Mouse (Mus musculus) limb, embryonic 11.5 days (tissue): Measurements from ENCODE around the gene Uqcrfs1. TPM values are rescaled to one million over a fixed set of nuclear protein-coding genes. Genes with fewer than 3 reads are reported as not detected.

Experiments used
- ATAC-seq: fragments of 200-750 bp; cut with Nextera tagmentation; 2 replicates; pipeline ENCODE4 v1.8.0; 2017; ENCODE audit warnings: low read depth; ENCODE audit not compliant: insufficient number of reproducible peaks, low FRiP score, low TSS enrichment
- DNase-seq: peaks from one replicate; pipeline ENCODE4 v3.0.0-alpha.2; 2015; ENCODE audit warnings: low spot score
- H3K27ac ChIP-seq: fragments of 300-500 bp; sonication (generic); replicated peaks from 2 replicates; pipeline ENCODE4 v1.5.1; 2014; ENCODE audit warnings: low read depth, mild to moderate bottlenecking, low read length
- H3K27me3 ChIP-seq: fragments of 300-500 bp; sonication (generic); 2 replicates; pipeline ENCODE4 v1.6.1; 2014; ENCODE audit warnings: mild to moderate bottlenecking, low read length, mixed read lengths; ENCODE audit not compliant: control insufficient read depth, insufficient read depth
- H3K36me3 ChIP-seq: fragments of 300-500 bp; sonication (generic); 2 replicates; pipeline ENCODE4 v1.6.1; 2014; ENCODE audit warnings: mild to moderate bottlenecking, low read length, moderate library complexity, mixed read lengths; ENCODE audit not compliant: control insufficient read depth, insufficient read depth
- H3K4me1 ChIP-seq: fragments of 300-500 bp; sonication (generic); 2 replicates; pipeline ENCODE4 v1.6.1; 2014; ENCODE audit warnings: low read length, mixed read lengths; ENCODE audit not compliant: control insufficient read depth, insufficient read depth
- H3K4me2 ChIP-seq: fragments of 300-500 bp; sonication (generic); 2 replicates; pipeline ENCODE4 v1.6.1; 2014; ENCODE audit warnings: low read depth, mild to moderate bottlenecking, moderate library complexity; ENCODE audit not compliant: severe bottlenecking
- H3K4me3 ChIP-seq: fragments of 300-500 bp; sonication (generic); 2 replicates; pipeline ENCODE4 v1.5.1; 2014; ENCODE audit warnings: low read depth, low read length
- H3K9ac ChIP-seq: fragments of 300-500 bp; sonication (generic); 2 replicates; pipeline ENCODE4 v1.6.1; 2014; ENCODE audit warnings: mild to moderate bottlenecking, low read length
- H3K9me3 ChIP-seq: fragments of 300-500 bp; sonication (generic); 2 replicates; pipeline ENCODE4 v1.6.1; 2016; ENCODE audit warnings: low read length; ENCODE audit not compliant: control insufficient read depth
- WGBS: fragments of 180-500 bp; shearing (Covaris S2); extraction: QIAGEN DNeasy Blood & Tissue Kit; methylation state at CpG from one replicate; pipeline ENCODE4 v1.1.7; 2014; 5-methylcytosine and 5-hydroxymethylcytosine counted together
- polyA plus RNA-seq: library from polyadenylated mRNA; unstranded; fragments of >200 nt; fragmentation: Nextera tagmentation; extraction: Ambion mirVana; gene quantifications from 2 replicates; pipeline ENCODE4 v1.2.1, GENCODE M21; 2014

The Uqcrfs1 gene
- 219 and 235 TPM in 2 replicates for polyA plus RNA-seq

DNA sequence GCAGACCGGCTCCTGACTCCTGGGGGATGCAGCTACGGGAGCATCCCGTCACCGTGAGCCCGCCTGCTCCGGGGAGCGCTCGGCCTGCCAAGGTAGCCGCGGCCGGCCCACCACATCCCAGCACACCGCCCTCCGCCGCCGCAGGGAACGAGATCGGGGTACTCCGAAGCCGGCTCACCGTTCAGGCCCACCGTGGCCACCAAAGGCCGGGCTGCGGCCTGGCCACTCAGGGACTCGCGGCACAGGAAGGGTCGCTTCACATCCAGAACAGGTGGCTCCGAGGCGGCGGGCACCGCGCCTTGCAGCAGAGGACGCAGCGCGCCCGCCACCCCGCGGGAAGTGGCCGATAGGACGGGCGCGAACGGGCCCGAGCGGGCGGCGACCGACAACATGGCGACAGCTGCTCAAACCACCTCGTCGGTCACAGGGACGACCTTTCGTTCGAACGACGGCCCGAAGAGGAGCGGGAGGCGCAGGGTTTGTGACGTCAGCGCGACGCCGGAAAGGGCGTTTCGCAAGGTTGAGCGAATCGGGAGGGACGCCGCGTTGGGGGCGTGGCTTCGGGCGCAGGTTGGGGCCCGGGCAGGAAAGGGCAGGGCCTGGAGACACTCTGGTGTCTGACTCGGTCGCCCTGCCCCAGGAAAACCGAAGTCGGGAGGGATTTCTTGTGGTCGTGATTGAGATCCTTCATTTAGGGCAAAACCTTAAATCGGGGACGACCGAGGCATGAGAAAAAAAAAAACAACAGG is at the start of gene Uqcrfs1:
Gene Uqcrfs1, minus strand, starts transcription at position 507 of the 749 bp plus-strand sequence.
- Histone ChIP-seq H3K4me1 (peaks cover 6% of the 10 kb centered on the region; the same call in 1 of the 2 replicates), H3K27me3 (no peaks in the 10 kb centered on the region), H3K9ac (peak within 1 kb of the TSS; percentile 95), H3K27ac (peak within 1 kb of the TSS; percentile 58; the same call in 1 of the 2 replicates), H3K36me3 (peaks cover 5% of the 10 kb centered on the region), H3K9me3 (no peaks in the 10 kb centered on the region), H3K4me3 (peak within 1 kb of the TSS; percentile 99), H3K4me2 (peak within 1 kb of the TSS; percentile 70)
- peak; percentile 99 for DNase-seq
- WGBS: 0% methylated on average over 82 of the region's 82 CpGs
- peak; percentile 99 for ATAC-seq

DNA sequence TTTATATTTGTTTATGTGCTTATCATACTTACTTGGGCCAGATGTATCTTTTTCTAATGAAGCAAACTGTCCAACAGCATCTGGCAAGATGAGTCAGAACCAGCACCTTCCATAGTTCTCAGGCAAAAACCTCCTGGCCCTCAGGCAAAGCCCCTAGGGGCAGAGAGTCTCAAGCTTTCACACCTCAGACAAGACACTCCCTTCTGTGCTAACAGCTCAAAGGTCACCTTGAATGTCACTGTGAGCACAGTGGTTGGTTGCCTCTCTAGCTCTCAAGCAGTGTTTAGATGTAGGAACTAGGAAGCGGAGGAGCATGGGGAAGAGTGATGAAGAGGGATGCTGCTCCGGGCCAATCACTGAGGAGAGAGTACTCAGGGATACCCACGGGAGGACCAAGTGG is 40.6 kb upstream of the Uqcrfs1 start:
- Histone ChIP-seq H3K4me3 (no peak overlapping the region), H3K9me3 (no peaks in the 10 kb centered on the region), H3K9ac (no peak overlapping the region), H3K4me2 (no peak overlapping the region), H3K36me3 (no peaks in the 10 kb centered on the region), H3K27ac (no peak overlapping the region), H3K27me3 (no peaks in the 10 kb centered on the region), H3K4me1 (no peaks in the 10 kb centered on the region)
- WGBS: 85% methylated on average over 3 of the region's 3 CpGs
- no peak for DNase-seq
- ATAC-seq: no peak

DNA sequence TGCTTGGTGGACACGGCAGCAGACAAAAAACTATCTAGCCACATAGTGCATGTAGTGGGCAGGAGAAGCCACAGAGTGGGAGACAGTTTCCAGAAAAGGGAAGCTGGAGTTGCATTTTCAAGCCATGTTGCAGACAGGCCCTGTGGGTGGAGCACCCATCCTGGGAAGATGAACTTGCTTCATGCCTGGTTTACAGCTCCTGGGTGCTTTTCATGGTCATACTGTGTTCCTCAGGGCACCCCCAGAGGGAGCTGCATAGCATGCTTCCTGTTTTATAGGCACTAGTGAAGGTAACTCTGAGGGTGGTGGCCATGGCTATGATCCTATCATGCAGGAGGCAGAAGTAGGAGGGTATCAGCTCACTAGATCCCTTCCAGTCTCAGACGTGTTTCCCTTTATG is 37.4 kb upstream of the Uqcrfs1 start:
- ATAC-seq (no peak), DNase-seq (no peak)
- H3K27ac ChIP-seq: no peak overlapping the region
- H3K36me3 ChIP-seq: no peaks in the 10 kb centered on the region
- no peaks in the 10 kb centered on the region for H3K4me1 ChIP-seq
- H3K4me3 ChIP-seq: no peak overlapping the region
- no peak overlapping the region for H3K4me2 ChIP-seq
- no peaks in the 10 kb centered on the region for H3K9me3 ChIP-seq
- no peak overlapping the region for H3K9ac ChIP-seq
- no peaks in the 10 kb centered on the region for H3K27me3 ChIP-seq
- 74% methylated on average over 2 of the region's 2 CpGs for WGBS

DNA sequence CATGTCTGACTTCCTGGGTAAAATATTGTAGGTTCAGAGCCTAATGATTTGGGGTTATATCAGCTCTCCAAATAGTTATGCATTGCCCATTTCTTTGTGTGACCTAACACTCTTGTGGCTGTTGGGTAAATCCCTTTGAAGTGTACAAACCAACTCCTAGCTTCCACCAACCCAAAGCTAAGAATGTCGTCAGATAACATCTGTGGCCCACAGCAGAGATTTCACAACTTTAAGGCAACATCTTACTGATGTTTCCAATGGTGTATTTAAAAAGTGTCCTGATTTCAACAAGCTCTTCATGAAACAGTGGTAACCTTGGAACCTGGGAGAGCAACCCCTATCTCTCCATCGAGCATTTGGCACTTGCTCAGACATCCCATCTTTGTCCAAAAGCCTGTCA is 33.6 kb upstream of the Uqcrfs1 start:
- H3K27me3 ChIP-seq: no peaks in the 10 kb centered on the region
- no peak for DNase-seq
- H3K4me2 ChIP-seq: no peak overlapping the region
- no peaks in the 10 kb centered on the region for H3K4me1 ChIP-seq
- 80% methylated on average over 2 of the region's 2 CpGs for WGBS
- no peak overlapping the region for H3K9ac ChIP-seq
- no peak overlapping the region for H3K27ac ChIP-seq
- H3K36me3 ChIP-seq: no peaks in the 10 kb centered on the region
- H3K4me3 ChIP-seq: no peak overlapping the region
- no peaks in the 10 kb centered on the region for H3K9me3 ChIP-seq
- no peak for ATAC-seq

DNA sequence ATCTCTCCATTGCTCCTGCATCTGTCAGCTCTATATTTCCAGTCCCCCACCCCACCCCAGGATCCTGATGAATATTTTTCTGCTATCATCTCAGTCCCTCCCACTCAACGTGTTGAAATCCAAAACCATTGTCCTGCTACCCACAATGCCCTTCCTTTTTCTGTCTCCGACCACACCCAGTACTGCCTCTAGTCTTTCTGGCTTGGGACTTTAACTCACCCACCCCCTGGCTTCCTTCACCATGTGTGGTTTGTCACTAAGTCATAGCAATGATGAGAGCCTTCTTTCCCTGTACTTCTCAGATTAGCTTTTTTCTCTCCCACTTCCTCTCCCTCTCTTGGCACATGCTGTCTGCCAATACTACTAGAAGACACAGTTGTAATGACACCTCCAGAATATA is 31.7 kb upstream of the Uqcrfs1 start:
- no peak for DNase-seq
- Histone ChIP-seq H3K36me3 (no peaks in the 10 kb centered on the region), H3K4me1 (no peaks in the 10 kb centered on the region), H3K9ac (no peak overlapping the region), H3K9me3 (no peaks in the 10 kb centered on the region), H3K4me3 (no peak overlapping the region), H3K4me2 (no peak overlapping the region), H3K27ac (no peak overlapping the region), H3K27me3 (no peaks in the 10 kb centered on the region)
- 75% methylated on average over 2 of the region's 2 CpGs for WGBS
- ATAC-seq: no peak

DNA sequence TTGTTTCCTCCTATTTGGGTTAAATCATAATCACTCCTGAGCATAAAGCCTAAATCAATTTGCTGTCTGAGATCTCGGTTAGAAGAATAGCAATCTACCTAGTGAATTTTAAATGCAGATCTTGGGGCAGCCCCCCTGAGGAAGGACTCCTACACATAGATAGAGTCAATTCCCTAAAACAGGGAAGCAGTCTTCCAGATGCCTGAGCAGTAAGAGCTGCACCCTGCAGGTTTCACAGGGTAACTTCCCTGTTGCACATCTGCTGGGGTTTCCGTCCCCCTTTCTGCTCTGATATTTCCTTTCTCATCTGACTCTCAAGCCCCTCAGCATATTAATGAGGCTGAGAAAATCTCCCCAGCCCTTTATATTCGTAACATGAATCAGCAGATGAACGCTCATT is 27.8 kb upstream of the Uqcrfs1 start:
- 83% methylated on average over 4 of the region's 4 CpGs for WGBS
- Histone ChIP-seq H3K9me3 (no peaks in the 10 kb centered on the region), H3K36me3 (no peaks in the 10 kb centered on the region), H3K4me1 (no peaks in the 10 kb centered on the region), H3K4me3 (no peak overlapping the region), H3K27me3 (no peaks in the 10 kb centered on the region), H3K4me2 (no peak overlapping the region), H3K27ac (no peak overlapping the region), H3K9ac (no peak overlapping the region)
- DNase-seq (no peak), ATAC-seq (no peak)

DNA sequence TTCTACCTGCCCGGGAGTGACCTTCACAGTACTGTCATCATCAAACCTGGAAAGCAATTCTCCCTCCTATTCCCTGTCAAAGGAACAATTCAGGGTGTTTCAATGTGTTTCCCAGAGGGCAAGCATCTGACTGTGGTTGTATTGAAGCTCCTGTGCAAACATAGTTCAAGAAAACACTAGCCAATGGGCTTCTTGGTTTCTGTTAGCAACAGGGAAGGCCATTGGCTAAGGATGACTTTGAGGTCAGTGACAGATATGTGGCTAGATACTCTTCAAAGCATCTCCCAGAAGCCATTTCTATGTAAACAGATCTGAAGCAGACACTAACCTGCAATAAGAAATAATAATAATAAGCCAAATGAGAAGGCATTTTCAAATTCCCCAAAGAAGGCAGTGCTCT is 25.0 kb upstream of the Uqcrfs1 start:
- no peak overlapping the region for H3K4me3 ChIP-seq
- H3K27me3 ChIP-seq: no peaks in the 10 kb centered on the region
- ATAC-seq: no peak
- H3K9me3 ChIP-seq: no peaks in the 10 kb centered on the region
- no peak overlapping the region for H3K4me2 ChIP-seq
- H3K9ac ChIP-seq: no peak overlapping the region
- no peak overlapping the region for H3K27ac ChIP-seq
- no peak for DNase-seq
- H3K4me1 ChIP-seq: no peaks in the 10 kb centered on the region
- 83% methylated on average over 1 of the region's 1 CpGs for WGBS
- no peaks in the 10 kb centered on the region for H3K36me3 ChIP-seq

DNA sequence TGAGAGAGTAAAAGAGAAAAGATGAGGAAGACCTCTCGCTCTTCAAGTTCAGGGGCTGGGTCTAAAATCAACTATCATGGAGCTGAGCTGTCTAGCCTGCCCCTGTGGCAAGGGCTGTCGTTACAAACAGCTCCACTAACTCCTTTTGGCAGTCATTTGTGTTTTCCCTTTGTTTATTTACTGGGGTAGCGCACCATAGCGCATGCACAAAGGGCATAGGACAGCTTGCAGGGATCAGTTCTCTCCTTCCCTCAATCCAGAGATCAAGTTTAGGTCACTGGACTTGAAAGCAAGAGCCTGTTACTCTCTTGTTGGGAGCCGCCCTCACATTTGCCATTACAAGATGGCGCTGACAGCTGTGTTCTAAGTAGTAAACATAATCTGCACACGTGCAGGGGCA is 22.4 kb upstream of the Uqcrfs1 start:
- no peaks in the 10 kb centered on the region for H3K9me3 ChIP-seq
- H3K27ac ChIP-seq: no peak overlapping the region
- H3K4me1 ChIP-seq: no peaks in the 10 kb centered on the region
- H3K4me3 ChIP-seq: no peak overlapping the region
- ATAC-seq (no peak), DNase-seq (no peak)
- H3K36me3 ChIP-seq: no peaks in the 10 kb centered on the region
- WGBS: 88% methylated on average over 6 of the region's 7 CpGs
- H3K9ac ChIP-seq: no peak overlapping the region
- no peaks in the 10 kb centered on the region for H3K27me3 ChIP-seq
- no peak overlapping the region for H3K4me2 ChIP-seq

DNA sequence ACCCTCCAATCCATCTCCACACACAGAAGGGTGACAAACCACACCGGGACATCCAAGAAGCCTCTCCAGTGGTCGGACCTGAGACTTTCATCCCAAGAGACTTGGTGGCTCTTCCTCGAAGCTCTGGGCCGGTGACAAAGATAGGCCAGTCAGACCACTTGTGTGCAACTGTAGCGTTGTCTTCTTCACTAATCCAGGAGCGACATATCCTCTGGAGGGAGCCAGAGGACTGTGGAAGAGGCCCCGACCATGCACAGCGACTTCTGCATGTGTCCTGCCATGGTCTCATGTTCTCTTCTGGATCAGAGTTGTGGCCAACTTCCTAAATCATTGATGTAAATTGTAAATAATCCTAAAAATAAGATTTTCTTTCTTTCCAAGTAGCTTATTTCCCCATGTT is 21.6 kb upstream of the Uqcrfs1 start:
- H3K4me1 ChIP-seq: no peaks in the 10 kb centered on the region
- H3K27me3 ChIP-seq: no peaks in the 10 kb centered on the region
- H3K9me3 ChIP-seq: no peaks in the 10 kb centered on the region
- 73% methylated on average over 8 of the region's 8 CpGs for WGBS
- ATAC-seq: no peak
- peak; percentile 29 for DNase-seq
- H3K27ac ChIP-seq: no peak overlapping the region
- H3K4me2 ChIP-seq: no peak overlapping the region
- H3K4me3 ChIP-seq: no peak overlapping the region
- H3K36me3 ChIP-seq: no peaks in the 10 kb centered on the region
- no peak overlapping the region for H3K9ac ChIP-seq
